Mouse (Mus musculus): ENCODE results near the gene Lrp5. TPM values are rescaled to one million over a fixed set of nuclear protein-coding genes. Genes with fewer than 3 reads are reported as not detected.

Gene Lrp5
- polyA plus RNA-seq, 1 experiment from 2014 or later = 1.4 TPM

DNA sequence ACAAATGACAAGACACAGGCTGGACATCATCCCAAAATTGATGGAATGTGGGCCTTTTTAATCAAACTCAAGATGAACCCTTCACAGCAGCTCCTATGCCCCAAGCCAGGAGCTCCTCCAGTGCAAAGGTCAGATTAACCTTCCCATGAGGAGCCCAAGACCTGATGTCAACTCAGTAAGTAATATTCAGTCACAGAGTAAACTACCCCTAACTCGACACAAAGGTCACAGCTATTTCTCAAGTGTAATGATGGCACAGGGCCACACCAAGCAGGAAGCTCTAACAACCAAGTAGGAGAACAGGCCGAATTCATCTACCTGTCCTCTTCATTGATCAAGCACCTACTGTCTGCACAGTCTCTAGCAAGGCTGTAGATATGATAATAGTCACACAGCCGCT lies 35.9 kb downstream of the Lrp5 start:
- WGBS = 92% methylated on average over 3 of the region's 3 CpGs
- H3K4me2 ChIP-seq = no peak overlapping the region
- no peaks in the 10 kb centered on the region for H3K4me1 ChIP-seq (replicated peaks)
- H3K36me3 ChIP-seq = peaks cover 22% of the 10 kb centered on the region
- H3K27ac ChIP-seq = no peak overlapping the region
- no peak overlapping the region for H3K9ac ChIP-seq
- no peak for ATAC-seq (ENCODE audit: low FRiP score)
- no peaks in the 10 kb centered on the region for H3K9me3 ChIP-seq
- H3K27me3 ChIP-seq = no peaks in the 10 kb centered on the region
- no peak overlapping the region for H3K4me3 ChIP-seq

DNA sequence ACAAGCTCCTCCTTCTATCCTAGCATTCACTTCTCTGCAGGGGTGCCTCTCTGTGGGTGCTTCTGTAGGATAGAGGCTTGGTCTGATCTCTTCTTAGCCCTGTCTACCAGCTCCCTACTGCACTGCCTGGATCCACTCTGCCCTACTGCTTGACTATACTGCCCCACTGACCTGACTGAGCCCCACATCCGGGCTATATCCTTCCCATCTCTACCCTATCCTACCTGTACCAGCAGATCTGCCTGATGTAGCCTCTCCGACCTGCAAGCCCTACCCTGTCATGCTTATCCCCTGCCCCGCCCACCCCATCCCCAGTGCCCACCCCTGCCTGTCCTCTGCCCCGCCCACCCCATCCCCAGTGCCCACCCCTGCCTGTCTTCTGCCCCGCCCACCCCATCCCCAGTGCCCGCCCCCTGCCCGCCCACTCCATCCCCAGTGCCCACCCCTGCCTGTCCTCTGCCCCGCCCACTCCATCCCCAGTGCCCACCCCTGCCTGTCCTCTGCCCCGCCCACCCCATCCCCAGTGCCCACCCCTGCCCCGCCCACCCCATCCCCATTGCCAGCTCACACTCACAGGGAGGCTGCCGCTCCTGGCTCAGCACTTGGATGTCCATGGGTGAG lies 37.4 kb downstream of the Lrp5 start:
- ATAC-seq (ENCODE audit: low FRiP score) = 0 out of 2 replicates have a peak, but pooled peaks have one; percentile 24
- 49% methylated on average over 5 of the region's 11 CpGs for WGBS
- H3K27ac ChIP-seq = no peak overlapping the region
- H3K9ac ChIP-seq = no peak overlapping the region
- no peaks in the 10 kb centered on the region for H3K9me3 ChIP-seq
- H3K27me3 ChIP-seq = no peaks in the 10 kb centered on the region
- no peak overlapping the region for H3K4me2 ChIP-seq
- H3K4me3 ChIP-seq = no peak overlapping the region
- no peaks in the 10 kb centered on the region for H3K4me1 ChIP-seq (replicated peaks)
- peaks cover 22% of the 10 kb centered on the region for H3K36me3 ChIP-seq

DNA sequence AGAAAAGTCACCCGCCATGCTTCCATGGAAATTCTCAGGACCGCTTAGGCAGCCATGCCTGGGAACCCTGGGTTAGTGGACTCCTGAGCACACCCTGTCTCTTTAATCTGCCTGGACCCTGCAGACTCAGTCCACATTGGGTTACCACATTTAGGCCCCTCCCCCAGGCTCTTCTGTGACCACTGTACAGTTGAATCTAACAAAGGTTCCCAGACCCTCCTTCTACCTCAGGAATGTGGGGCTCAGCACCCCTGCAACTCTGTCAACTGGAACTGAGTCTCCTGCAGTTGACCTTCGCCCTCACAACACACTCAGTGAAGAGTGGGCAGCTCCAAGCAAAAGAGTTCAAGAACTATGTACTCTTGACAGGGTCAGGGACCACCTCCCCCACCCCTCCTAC lies 38.4 kb downstream of the Lrp5 start:
- Histone ChIP-seq H3K9ac (no peak overlapping the region), H3K36me3 (peaks cover 22% of the 10 kb centered on the region), H3K27me3 (no peaks in the 10 kb centered on the region), H3K9me3 (no peaks in the 10 kb centered on the region), H3K4me2 (no peak overlapping the region), H3K27ac (no peak overlapping the region), H3K4me3 (no peak overlapping the region), H3K4me1 (replicated peaks) (peaks cover under 1% of the 10 kb centered on the region; the same call in 1 of the 2 replicates)
- WGBS = 95% methylated on average over 3 of the region's 3 CpGs
- no peak for ATAC-seq (ENCODE audit: low FRiP score)

DNA sequence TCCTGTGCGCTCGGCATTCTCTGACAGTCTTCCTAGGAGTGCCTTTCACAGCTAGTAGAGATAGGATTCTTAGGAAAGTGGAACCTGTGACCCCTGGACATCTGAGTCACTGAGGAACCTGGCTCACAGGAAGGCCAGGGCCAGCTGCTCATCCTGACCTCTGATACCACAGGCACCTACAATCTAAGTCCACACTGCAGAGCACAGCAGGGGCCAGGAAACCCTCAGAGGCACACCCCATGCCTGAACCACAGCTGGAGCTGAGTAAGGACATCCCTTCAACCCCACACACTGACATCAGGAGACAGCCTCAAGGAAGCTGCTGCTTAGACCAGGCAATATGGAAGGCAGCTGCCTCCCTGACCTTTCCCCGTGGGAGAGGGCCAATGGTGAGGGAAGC lies 40.6 kb downstream of the Lrp5 start:
- Histone ChIP-seq H3K4me2 (no peak overlapping the region), H3K27me3 (no peaks in the 10 kb centered on the region), H3K4me3 (no peak overlapping the region), H3K27ac (no peak overlapping the region), H3K36me3 (peaks cover 7% of the 10 kb centered on the region), H3K9ac (no peak overlapping the region), H3K4me1 (replicated peaks) (peaks cover 23% of the 10 kb centered on the region), H3K9me3 (no peaks in the 10 kb centered on the region)
- WGBS = 87% methylated on average over 3 of the region's 3 CpGs
- no peak for ATAC-seq (ENCODE audit: low FRiP score)

DNA sequence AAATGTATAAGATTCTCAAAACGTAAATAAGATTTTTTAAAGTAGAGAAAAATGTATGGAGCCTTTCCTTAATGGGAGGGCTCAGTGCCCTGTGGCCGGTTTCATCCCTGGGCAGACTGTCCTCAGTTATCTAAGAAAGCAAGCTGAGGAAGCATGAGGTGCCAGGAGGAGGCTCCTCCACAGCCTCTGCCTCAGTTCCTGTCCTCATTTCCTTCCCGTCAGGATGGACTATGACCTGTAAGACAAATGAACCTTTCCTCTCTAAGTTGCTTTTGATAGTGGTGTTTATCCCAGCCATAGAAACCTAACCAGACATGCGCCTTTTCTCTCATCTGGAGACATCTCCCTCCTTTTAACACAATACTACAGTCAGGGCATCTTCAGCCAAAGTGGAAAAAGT lies 41.0 kb downstream of the Lrp5 start:
- Histone ChIP-seq H3K4me2 (no peak overlapping the region), H3K36me3 (peaks cover 6% of the 10 kb centered on the region), H3K4me3 (no peak overlapping the region), H3K27ac (no peak overlapping the region), H3K9me3 (no peaks in the 10 kb centered on the region), H3K9ac (no peak overlapping the region), H3K27me3 (no peaks in the 10 kb centered on the region), H3K4me1 (replicated peaks) (peaks cover 26% of the 10 kb centered on the region)
- 88% methylated on average over 4 of the region's 4 CpGs for WGBS
- no peak for ATAC-seq (ENCODE audit: low FRiP score)

DNA sequence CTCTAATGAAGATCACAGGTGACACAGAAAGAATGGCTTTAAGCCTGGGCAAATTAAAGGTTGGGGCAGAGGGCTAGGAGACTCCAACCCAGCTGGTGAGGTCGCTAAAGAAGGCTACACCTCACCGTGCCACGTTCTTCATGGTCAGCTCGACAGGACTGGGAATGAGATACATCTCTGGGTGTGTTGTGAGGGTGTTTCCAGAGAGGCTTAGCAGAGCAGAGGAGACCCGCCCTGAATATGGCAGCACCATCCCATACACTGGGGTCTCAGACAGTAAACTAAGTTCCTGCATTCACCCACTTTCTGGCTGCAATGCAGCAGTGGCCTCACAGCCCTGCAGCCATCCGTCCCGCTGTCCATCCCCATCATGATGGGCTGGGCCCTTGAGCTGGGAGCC lies 46.8 kb downstream of the Lrp5 start:
- H3K4me3 ChIP-seq = no peak overlapping the region
- H3K4me2 ChIP-seq = no peak overlapping the region
- peaks cover 51% of the 10 kb centered on the region for H3K4me1 ChIP-seq (replicated peaks)
- H3K36me3 ChIP-seq = no peaks in the 10 kb centered on the region
- H3K9me3 ChIP-seq = no peaks in the 10 kb centered on the region
- no peak for ATAC-seq (ENCODE audit: low FRiP score)
- no peaks in the 10 kb centered on the region for H3K27me3 ChIP-seq
- H3K9ac ChIP-seq = no peak overlapping the region
- 89% methylated on average over 7 of the region's 7 CpGs for WGBS
- no peak overlapping the region for H3K27ac ChIP-seq

DNA sequence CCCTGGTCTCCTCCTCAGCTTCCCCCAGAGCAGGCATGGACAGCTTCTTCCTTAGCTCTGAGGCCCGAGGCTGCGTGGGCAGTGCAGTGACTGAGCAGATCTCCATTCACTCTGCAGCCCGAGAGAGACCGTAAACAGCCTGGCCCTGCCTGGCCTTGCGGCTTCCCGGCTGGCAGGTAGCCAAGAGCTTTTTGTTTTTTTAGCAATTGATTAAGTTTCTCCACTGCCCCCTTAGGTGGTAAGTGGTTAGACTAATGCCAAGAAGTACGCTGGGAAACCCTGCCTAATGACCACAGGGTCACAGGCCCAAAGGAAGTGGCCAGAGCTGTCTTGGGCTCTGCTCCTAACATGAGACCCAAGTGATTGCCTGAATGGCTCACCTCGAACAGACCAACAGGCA lies 47.7 kb downstream of the Lrp5 start:
- Histone ChIP-seq H3K4me1 (replicated peaks) (peaks cover 51% of the 10 kb centered on the region), H3K4me2 (no peak overlapping the region), H3K4me3 (no peak overlapping the region), H3K36me3 (no peaks in the 10 kb centered on the region), H3K27me3 (no peaks in the 10 kb centered on the region), H3K9me3 (no peaks in the 10 kb centered on the region), H3K9ac (peak overlapping the region; percentile 57), H3K27ac (peak overlapping the region; percentile 71)
- ATAC-seq (ENCODE audit: low FRiP score) = no peak
- WGBS = 31% methylated on average over 8 of the region's 8 CpGs

DNA sequence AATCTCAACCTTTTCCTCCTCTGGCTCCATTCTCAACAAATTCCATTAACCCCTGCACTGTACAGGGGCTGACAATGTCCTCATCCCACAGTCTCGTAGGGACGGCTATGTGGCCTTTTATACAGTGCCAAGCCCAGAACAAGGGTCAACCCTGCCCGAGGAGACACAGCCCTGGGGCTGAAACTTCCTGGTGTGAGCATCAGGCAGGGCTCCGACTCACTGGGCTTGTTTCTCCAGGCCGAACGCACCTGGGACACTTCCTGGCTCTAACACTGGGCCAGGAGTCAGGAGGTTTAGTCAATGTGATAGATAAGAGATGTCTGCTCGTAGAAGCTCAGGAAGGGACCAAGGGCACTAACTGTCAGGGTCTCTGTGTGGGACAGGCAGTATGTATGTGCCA lies 54.3 kb downstream of the Lrp5 start:
- H3K4me3 ChIP-seq = no peak overlapping the region
- ATAC-seq (ENCODE audit: low FRiP score) = no peak
- no peaks in the 10 kb centered on the region for H3K9me3 ChIP-seq
- H3K27ac ChIP-seq = no peak overlapping the region
- H3K9ac ChIP-seq = 0 out of 2 replicates have a peak overlapping the region, but pooled peaks have one; percentile 24
- H3K4me1 ChIP-seq (replicated peaks) = 0 out of 2 replicates have a peak, but pooled peaks cover 5% of the 10 kb centered on the region
- peaks cover 10% of the 10 kb centered on the region; the same call in 1 of the 2 replicates for H3K36me3 ChIP-seq
- H3K4me2 ChIP-seq = no peak overlapping the region
- H3K27me3 ChIP-seq = no peaks in the 10 kb centered on the region
- 84% methylated on average over 7 of the region's 7 CpGs for WGBS

DNA sequence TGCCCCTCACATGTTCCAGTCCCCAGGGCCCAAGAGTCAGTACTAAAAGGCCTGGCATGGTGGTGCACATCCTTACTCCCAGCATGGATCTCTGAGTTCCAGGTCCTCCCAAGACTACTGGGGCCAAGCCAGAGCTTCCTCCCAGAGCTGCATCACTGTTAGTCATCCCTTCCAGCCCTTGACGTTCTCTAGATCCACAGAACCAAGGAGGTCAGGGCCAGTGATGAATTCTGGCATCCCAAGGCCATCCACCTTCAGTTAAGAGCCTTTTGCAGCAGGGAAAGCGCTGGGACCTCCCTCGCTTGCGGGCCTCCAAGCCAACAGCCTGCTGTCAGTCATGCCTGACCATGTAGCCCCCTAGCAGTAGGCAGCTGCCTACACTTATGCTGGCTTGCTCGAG lies 54.9 kb downstream of the Lrp5 start:
- no peaks in the 10 kb centered on the region for H3K27me3 ChIP-seq
- no peak for ATAC-seq (ENCODE audit: low FRiP score)
- H3K27ac ChIP-seq = no peak overlapping the region
- H3K9me3 ChIP-seq = no peaks in the 10 kb centered on the region
- peaks cover 10% of the 10 kb centered on the region; the same call in 1 of the 2 replicates for H3K36me3 ChIP-seq
- H3K9ac ChIP-seq = peak overlapping the region; percentile 24; the same call in 1 of the 2 replicates
- no peak overlapping the region for H3K4me2 ChIP-seq
- WGBS = 85% methylated on average over 5 of the region's 5 CpGs
- H3K4me1 ChIP-seq (replicated peaks) = 0 out of 2 replicates have a peak, but pooled peaks cover 5% of the 10 kb centered on the region
- no peak overlapping the region for H3K4me3 ChIP-seq

DNA sequence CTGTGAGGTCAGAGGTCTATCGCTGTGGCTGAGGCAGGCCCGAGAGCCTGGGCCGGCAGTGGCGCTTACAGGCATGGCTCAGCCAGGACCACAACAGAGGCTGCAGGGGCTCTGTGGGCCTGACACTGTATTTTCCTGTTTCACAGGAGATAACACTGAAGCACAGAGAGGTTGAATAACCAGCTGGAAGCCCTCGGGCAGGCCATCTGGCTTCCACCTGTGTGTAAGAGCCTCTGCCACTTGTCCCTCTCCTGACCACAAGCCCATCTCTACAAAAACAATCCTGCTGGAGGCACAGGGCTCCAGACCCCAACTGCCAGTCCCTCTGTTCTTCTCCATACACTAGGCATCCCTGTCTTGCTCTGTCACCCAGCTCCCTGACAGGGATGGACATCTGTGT lies 55.9 kb downstream of the Lrp5 start:
- no peak overlapping the region for H3K27ac ChIP-seq
- 0 out of 2 replicates have a peak overlapping the region, but pooled peaks have one; percentile 24 for H3K9ac ChIP-seq
- ATAC-seq (ENCODE audit: low FRiP score) = no peak
- peaks cover 10% of the 10 kb centered on the region; the same call in 1 of the 2 replicates for H3K36me3 ChIP-seq
- WGBS = 68% methylated on average over 5 of the region's 5 CpGs
- no peak overlapping the region for H3K4me2 ChIP-seq
- H3K4me3 ChIP-seq = no peak overlapping the region
- H3K4me1 ChIP-seq (replicated peaks) = 0 out of 2 replicates have a peak, but pooled peaks cover 5% of the 10 kb centered on the region
- H3K27me3 ChIP-seq = no peaks in the 10 kb centered on the region
- no peaks in the 10 kb centered on the region for H3K9me3 ChIP-seq

DNA sequence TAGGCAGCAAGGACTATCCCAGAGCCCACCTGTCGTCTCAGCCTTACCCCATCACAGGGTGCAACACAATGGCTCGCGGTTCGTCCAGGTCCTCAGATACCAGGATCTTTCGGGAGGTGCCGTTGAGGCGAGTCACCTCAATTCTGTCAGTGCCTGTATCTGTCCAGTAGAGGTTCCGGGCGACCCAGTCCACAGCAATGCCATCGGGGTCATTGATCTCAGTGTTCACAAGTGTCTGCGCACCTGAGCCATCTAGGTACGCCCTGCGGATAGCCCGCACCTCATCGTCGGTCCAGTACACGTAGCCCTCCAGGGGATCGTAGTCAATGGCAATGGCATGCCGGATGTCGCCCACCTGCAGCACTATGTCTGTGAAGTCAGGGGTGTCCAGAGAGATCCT lies 56.3 kb downstream of the Lrp5 start:
- whole genome bisulfite sequencing = 96% methylated on average over 20 of the region's 20 CpGs
- no peak for ATAC-seq (ENCODE audit: low FRiP score)
- Histone ChIP-seq H3K9ac (0 out of 2 replicates have a peak overlapping the region, but pooled peaks have one; percentile 24), H3K36me3 (peaks cover 10% of the 10 kb centered on the region; the same call in 1 of the 2 replicates), H3K27ac (no peak overlapping the region), H3K4me2 (no peak overlapping the region), H3K4me1 (replicated peaks) (0 out of 2 replicates have a peak, but pooled peaks cover 5% of the 10 kb centered on the region), H3K4me3 (no peak overlapping the region), H3K27me3 (no peaks in the 10 kb centered on the region), H3K9me3 (no peaks in the 10 kb centered on the region)

DNA sequence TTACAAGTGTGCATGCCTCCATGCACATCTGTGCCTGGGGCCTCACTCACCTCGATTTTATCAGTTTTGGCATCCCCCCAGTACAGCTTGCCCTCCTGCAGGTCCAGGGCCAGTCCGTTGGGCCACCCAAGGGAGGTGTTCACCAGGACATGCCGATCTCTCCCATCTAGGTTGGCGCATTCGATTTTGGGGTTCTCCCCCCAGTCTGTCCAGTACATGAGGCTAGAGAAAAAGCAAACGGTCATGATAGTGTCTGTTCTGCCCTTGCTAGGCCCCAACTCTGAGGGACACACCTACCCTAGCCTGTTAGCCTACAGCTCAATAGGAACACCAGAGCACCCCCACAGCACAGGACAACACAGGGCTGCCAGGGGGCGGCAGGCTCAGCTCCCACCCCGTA lies 58.1 kb downstream of the Lrp5 start:
- H3K4me3 ChIP-seq = no peak overlapping the region
- 0 out of 2 replicates have a peak, but pooled peaks cover 5% of the 10 kb centered on the region for H3K4me1 ChIP-seq (replicated peaks)
- H3K36me3 ChIP-seq = peaks cover 10% of the 10 kb centered on the region; the same call in 1 of the 2 replicates
- H3K4me2 ChIP-seq = no peak overlapping the region
- H3K27ac ChIP-seq = no peak overlapping the region
- no peaks in the 10 kb centered on the region for H3K9me3 ChIP-seq
- H3K27me3 ChIP-seq = no peaks in the 10 kb centered on the region
- ATAC-seq (ENCODE audit: low FRiP score) = no peak
- WGBS = 89% methylated on average over 8 of the region's 8 CpGs
- peak overlapping the region; percentile 2; the same call in 1 of the 2 replicates for H3K9ac ChIP-seq

DNA sequence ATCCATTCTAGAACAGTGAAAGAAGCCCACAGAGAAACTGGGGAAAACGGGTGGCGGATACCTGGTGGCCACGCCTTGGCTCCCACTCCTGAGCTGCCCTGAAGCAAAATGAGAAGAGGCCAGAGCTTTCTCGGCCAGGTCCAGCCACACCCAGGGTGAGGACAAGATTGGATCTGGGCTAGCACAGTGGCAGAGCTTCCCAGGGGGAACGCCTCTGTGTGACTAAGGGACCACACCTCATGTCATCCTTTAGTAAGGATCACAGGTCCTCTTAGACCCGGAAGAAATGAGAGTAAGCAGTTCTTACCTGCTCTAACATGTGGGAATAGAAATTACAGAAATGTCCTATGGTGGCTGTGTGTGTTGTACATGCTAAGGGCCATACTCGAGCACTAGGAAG lies 61.3 kb downstream of the Lrp5 start:
- H3K9ac ChIP-seq = no peak overlapping the region
- peaks cover 21% of the 10 kb centered on the region for H3K36me3 ChIP-seq
- no peak overlapping the region for H3K4me2 ChIP-seq
- no peaks in the 10 kb centered on the region for H3K9me3 ChIP-seq
- no peak overlapping the region for H3K27ac ChIP-seq
- no peak for ATAC-seq (ENCODE audit: low FRiP score)
- no peaks in the 10 kb centered on the region for H3K4me1 ChIP-seq (replicated peaks)
- WGBS = 95% methylated on average over 7 of the region's 7 CpGs
- H3K27me3 ChIP-seq = no peaks in the 10 kb centered on the region
- no peak overlapping the region for H3K4me3 ChIP-seq
